Mouse (Mus musculus): ENCODE data around the gene Rnf17.

The Rnf17 gene

GRCm38 (mm10) chr14:56512084-56512483 lies 109.7 kb downstream of the Rnf17 start:
- no peak for DNase-seq (ENCODE audit: low spot score in 2 of 2)

- no peak for DNase-seq (ENCODE audit: low spot score in 2 of 2)
Observed at GRCm38 (mm10) chr14:56514775-56515174, 112.4 kb downstream of the Rnf17 start.

GRCm38 (mm10) chr14:56530788-56531187 lies 128.4 kb downstream of the Rnf17 start:
- DNase-seq (ENCODE audit: low spot score in 2 of 2): no peak

- DNase-seq (ENCODE audit: low spot score in 2 of 2): no peak
Observed at GRCm38 (mm10) chr14:56544946-56545345, 142.6 kb downstream of the Rnf17 start.

DNA sequence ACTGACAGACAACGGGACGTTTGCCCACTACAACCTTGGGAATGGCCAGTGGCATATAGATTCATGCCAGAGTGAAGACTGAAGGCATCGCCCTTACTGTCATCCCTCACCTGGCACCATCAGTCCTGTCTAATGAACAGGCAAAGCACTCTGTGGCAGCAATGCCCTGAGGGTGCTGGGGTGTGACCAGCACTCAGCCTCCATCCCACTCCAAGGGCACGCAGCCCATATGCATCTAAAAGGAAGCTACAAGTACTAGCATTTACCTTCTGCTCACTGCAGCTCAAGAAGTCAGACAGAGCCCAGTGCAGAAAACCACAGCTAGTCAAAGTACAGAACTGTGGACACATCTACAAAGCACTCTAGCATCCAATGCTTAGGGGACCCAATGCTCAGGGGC lies 143.1 kb downstream of the Rnf17 start:
- DNase-seq (ENCODE audit: low spot score in 2 of 2): no peak

- no peak for DNase-seq (ENCODE audit: low spot score in 2 of 2)
Observed at GRCm38 (mm10) chr14:56550960-56551359, 148.6 kb downstream of the Rnf17 start.

DNA sequence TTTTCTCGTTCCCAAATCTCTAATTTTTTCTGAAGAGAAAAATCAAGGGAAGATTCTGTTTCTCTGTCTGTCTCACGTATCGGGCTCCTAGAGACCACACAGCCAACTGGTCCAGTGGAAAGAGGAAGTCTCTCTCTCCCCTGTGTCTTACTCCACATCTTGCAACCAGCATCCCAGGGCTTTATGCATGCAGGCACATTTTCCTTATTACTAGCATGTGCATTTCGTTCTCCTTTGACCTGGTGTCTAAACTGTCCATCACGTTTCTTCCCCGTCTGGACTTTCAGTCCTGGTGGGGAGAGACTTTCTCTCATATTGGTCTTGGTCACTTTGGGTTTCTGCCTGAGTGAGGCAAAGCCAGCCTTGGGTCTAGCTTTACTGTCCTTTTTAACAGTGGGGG lies 150.5 kb downstream of the Rnf17 start:
- DNase-seq (ENCODE audit: low spot score in 2 of 2): no peak

- DNase-seq (ENCODE audit: low spot score in 2 of 2): no peak
Observed at GRCm38 (mm10) chr14:56553331-56553730, 150.9 kb downstream of the Rnf17 start.

DNA sequence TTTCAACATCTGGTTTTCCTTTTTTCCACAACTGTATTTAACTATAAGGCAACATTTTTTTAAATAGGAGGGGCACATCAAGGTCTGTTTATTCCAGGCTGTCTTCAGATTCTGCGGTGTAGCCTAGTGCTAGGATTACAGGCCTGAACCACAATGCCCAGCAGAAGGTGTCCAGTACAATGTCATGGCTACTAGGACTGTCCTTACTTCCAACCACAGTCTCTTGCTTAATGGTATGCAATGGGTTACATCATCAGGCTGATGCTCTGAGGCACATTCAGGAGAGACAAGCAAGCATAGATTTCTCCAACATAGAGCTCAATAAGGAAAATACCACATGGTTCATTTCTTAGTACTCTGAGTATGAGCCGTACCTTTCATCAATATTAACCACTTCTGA lies 152.3 kb downstream of the Rnf17 start:
- no peak for DNase-seq (ENCODE audit: low spot score in 2 of 2)

- no peak for DNase-seq (ENCODE audit: low spot score in 2 of 2)
Observed at GRCm38 (mm10) chr14:56559134-56559533, 156.8 kb downstream of the Rnf17 start.

GRCm38 (mm10) chr14:56567476-56567875 lies 165.1 kb downstream of the Rnf17 start:
- DNase-seq (ENCODE audit: low spot score in 2 of 2): no peak

DNA sequence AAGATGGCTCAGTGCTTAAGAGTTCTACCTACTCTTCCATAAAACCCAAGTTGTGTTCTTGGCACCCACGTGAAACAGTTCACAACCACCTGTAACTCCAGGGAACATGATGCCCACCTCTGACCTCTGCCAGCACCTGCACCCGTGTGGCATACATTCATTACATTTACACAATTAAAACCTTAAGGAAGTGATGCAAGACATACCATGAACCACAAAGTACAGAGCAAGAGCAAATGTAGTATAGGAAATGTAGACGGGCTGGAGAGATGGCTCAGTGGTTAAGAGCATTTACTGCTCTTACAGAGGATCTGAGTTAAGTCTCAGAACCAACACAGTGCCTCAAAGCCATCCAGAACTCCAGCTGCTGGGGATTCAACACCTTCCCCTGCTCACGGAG lies 166.7 kb downstream of the Rnf17 start:
- DNase-seq (ENCODE audit: low spot score in 2 of 2): no peak

DNA sequence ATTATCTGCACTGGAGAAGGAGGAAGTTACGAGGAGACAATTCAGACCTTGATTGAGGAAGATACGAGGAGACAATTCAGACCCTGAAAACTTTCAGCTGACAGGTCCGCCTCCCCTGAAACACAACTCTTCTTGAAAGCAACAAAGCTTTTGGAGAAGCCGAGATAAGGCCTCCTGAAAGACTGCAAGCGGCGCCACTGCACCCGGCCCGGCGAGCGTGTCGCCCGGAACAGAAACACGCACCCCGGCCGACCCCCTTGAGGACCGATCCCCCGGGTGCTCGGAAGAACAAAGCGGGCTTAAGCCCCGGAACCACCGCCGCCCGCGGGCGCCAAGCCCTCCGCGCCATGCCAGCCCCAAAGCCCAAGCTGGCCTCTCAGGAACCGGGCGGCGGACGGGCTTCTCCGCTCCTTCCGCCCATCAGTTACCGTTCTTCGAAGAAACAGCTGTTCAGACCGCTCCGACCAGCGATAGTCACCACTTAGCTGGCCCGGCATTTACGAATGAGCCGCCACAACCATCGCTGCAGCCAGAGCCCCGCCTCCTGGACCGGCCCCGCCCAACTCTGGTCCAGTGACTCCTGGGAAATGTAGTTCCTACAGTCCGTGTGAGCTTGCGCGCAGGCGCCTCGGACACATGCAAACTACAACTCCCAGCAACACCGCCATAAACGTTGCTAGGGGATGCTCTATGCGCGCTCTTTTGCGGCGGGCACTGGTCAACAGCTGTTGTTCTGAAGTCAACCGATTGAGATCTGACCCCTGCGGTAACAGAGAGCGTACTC lies 169.1 kb downstream of the Rnf17 start:
- DNase-seq (ENCODE audit: low spot score in 2 of 2): peak; percentile 87 to 92

DNA sequence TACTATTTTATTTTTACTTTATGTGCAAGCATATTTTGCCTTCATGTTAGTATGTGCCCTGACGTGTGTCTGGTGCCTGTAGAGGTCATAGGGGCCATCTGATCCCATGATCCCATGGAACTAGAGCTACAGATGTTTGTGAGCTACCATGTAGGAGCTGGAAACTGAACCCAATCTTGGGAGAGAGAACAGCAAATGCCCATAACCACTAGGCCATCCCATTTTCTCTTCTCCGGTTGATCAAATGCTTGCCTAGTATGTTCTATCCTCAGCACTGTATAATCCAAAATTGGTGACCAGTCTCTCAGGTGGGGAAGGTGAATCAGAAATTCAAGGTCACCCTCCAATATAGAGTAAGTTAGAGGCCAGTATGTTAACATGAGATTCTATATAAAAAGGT lies 170.2 kb downstream of the Rnf17 start:
- no peak for DNase-seq (ENCODE audit: low spot score in 2 of 2)

Measured in urinary bladder, adult 18-20 months (tissue).